Mouse (Mus musculus) olfactory bulb, adult 2 months (tissue): ENCODE data around the gene Adamts20.

ENCODE experiments used
- CTCF ChIP-seq: fragments of 200-500 bp; IDR thresholded peaks from 2 replicates; pipeline ENCODE4 v1.5.1; 2012; ENCODE audit warnings: low read depth, mild to moderate bottlenecking, low read length, moderate library complexity; ENCODE audit not compliant: insufficient read depth
- POLR2A ChIP-seq: fragments of 200-500 bp; IDR thresholded peaks from 2 replicates; pipeline ENCODE4 v1.6.1; 2012; ENCODE audit warnings: mild to moderate bottlenecking, low read depth, low read length, moderate library complexity; ENCODE audit not compliant: insufficient read depth

DNA sequence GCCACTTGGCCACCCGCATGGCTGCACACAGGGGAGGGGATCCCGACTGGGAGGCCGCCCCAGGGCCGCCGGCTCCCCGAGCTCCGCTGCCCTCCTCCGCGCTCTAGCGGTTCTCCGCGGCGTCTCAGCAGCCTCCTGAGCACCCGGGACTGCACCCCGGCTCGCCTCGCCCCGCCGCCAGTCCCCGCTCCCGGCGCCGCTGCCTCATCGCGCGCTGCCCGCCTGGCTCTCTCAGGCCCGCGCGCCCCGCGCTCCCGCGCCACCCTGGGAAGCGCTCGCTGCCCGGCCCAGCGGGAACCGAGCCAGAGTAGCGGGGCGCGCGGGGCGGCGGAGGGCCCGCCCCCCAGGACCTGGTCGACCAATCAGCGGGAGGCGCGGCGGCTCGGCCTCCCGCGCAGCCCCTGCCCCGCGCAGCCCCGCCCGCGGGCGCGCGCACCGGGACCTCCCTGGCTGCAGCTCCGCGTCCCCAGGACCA lies 61.1 kb downstream of the Adamts20 start:
- peak; percentile 79 for TF ChIP-seq POLR2A
- no peak for TF ChIP-seq CTCF
